Mouse (Mus musculus) 3134 (cell line): ENCODE data around the gene Uggt2.
A peak's percentile ranks its signal among the peaks of the same experiment; 100 is the strongest.

Experiments
- DNase-seq: peaks from one replicate; pipeline ENCODE4 v3.0.0-alpha.2; 2011; ENCODE audit warnings: low spot score; ENCODE audit not compliant: insufficient read length; ENCODE audit errors: extremely low read depth

Uggt2 gene

GRCm38 (mm10) chr14:119037076-119037683, 62.0 kb downstream of the Uggt2 start:
- DNase-seq, result no peak

GRCm38 (mm10) chr14:119027675-119028253, 71.5 kb downstream of the Uggt2 start:
- peak; percentile 46 for DNase-seq

DNA sequence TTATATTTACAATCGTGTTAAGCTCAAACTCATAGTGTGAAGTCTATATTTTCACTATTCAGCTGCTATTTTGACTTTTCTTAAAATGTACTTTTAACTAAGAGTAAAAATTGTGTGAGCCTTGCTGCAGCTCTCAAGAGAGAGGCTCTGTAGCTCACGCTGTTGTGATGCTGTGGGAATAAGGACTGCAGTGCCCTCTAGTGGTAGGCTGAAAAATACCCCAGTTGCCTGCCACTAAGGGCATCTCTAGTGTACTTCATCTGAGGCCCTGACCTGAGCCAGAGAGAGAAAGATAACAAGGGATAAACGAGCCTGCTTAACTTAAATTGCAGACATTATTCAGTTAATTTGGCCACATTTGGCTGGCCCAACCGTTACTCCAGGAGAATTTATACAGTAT, 72.1 kb downstream of the Uggt2 start:
- no peak for DNase-seq

DNA sequence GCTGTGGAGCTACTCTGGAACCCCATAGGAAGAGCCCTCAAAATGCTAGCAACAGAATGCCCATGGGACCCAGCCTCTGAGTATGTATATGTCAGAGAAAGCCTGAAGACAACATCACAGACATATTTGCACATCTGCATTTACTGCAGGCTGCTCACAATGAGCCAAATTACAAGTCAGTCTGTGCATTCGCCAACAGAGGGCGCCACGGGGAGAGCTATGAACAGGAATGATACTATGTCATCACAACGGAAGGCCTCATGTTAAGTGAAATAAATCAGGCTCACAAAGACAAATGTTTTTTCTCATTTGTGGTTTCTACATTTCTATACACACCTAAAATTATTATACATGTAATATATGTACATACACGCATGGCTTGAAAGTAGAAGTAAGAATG, 73.3 kb downstream of the Uggt2 start:
- DNase-seq, result no peak

DNA sequence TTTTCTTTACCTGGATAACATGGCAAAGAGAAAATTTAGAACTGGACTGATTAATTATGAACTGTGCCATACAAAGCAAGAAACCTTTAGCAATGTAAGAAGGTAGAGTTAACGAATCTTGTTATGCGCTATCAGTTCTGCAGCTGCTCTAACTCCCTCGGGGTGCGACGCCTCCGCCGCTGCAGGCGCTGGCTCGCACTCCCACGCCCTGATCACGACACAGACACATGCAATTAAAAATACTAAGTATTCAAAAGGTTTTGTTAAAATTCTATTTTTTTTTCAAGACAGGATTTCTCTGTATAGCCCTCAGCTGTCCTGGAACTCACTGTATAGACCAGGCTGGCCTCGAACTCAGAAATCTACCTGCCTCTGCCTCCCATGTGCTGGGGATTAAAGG, 85.7 kb downstream of the Uggt2 start:
- DNase-seq, result no peak

GRCm38 (mm10) chr14:119012607-119013431, 86.4 kb downstream of the Uggt2 start:
- DNase-seq, result no peak

DNA sequence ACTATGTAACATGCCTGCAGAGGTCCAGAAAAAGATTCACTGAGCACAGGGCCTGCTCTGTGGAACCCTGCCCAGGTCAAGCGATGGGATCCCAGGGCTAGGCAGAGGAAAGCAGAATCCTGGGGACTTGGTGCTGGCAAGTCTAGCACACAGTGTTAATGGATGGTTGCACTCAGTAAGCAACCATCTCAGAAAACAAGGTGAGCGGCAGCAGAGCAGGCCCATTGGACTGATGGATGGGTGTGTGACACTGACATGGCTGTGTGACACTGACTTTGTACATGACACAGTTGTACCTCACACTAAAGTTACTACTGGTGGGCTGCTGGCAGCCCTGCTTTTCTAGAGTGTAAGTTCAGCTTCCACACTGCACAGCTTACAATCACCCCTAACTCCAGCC, 89.7 kb downstream of the Uggt2 start:
- no peak for DNase-seq

GRCm38 (mm10) chr14:119008031-119008590, 91.1 kb downstream of the Uggt2 start:
- DNase-seq, result no peak

GRCm38 (mm10) chr14:119007103-119007951, 91.9 kb downstream of the Uggt2 start:
- DNase-seq, result no peak

DNA sequence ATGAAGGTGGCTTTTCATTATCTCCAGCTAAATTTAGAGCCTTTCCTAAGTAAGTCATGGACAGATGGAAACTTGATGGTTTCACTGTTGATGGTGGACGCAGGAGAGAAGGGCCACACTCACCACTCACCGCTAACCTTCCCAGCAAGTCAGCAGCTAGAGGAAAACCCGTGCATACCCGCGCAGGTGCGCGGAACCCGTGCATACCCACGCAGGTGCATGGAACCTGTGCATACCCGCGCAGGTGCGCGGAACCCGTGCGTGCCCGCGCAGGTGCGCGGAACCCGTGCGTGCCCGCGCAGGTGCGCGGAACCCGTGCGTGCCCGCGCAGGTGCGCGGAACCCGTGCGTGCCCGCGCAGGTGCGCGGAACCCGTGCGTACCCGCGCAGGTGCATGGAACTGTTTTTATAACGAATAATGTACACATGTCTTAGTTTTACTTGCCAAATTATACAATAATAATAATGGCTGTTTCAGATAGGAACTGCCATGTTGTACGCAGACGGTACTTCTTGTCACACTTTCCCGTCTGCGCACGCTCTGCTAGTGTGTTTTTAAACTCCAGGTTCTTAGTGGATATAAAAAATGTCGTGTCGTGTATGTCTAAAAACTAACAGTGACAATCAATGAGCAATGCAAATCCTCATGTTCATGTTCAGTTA, 92.7 kb downstream of the Uggt2 start:
- no peak for DNase-seq

DNA sequence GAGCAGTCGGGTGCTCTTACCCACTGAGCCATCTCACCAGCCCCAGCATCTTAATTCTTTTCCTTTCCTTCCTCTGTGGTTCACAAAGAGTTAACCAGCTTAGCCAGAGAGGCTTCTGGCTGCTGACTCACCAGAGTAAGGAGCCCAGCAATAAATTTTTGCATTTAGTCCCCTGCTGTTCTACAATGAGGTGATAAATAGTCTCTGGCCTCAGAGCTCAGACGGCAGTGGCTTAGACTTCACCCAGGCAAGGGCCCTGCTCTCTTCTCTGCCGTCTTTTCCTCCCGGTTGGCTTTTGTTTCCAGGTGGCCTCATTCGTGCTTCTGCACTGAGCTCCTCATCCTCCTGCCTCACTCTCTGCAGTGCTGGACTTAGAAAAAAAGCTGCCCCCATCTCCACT, 93.4 kb downstream of the Uggt2 start:
- no peak for DNase-seq

DNA sequence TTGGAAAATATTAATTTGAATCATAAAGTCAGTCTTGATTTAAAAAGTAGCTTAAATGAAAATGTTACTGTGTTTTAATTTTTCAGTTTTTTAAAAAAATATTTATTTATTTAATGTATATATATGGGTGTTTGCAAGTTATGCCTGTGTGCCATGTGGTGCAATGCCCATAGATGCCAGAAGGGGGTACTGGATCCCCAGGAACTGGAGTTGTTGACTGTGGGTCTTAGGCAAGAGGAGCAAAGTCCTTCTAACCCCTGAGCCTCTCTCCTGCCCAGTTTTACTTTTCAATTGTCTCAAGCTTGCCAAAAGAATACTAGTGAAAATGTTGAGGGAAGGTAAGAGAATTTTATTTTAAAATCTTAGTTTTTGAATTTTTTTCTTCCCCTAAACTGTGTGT, 95.9 kb downstream of the Uggt2 start:
- DNase-seq, result no peak

GRCm38 (mm10) chr14:118995226-118995925, 103.9 kb downstream of the Uggt2 start:
- no peak for DNase-seq

DNA sequence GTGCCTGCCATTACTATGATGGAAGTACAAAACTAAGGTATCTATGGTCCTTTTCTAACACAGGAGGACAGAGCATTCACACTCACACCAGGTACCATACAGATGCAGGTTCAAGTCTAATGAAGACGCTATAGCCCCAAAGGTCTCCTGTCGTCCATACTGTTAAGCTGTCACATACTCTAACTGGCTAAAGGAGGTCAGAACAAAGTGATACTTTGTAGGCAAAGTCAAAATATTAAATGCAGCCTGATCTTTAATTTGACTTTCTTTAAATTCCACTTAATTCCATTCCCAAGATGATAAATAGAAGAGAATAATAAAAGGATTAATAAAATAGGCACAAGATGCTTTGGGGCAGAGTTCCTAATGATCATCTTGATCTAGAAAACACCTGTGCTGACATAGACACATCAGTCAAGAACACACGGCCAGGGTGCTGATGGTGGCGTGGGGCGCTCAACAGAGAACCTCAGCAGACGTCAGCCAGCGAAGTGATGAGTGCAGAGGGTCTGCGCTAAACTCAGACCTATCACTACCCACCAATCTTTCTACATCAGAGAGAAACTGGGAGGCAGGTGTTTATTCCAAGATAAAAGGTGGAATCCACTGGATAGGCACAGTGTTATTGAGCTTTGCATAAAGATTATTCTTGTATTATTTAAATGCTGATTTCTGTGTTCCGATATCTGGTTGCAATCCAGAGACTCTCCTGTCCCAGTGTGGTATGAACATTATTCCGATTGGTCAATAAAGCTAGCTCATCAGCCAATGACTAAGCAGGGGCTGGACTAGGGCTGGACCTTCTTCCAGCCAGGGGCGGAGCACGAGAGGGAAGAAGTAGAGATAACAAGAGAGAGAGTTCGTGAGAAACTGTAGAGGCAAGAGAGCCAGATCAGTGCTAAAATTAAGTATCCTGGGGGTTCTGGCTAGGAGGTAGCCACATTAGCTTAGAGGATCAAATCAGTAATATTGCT, 111.4 kb downstream of the Uggt2 start:
- no peak for DNase-seq

GRCm38 (mm10) chr14:118986653-118987522, 112.3 kb downstream of the Uggt2 start:
- DNase-seq, result no peak

DNA sequence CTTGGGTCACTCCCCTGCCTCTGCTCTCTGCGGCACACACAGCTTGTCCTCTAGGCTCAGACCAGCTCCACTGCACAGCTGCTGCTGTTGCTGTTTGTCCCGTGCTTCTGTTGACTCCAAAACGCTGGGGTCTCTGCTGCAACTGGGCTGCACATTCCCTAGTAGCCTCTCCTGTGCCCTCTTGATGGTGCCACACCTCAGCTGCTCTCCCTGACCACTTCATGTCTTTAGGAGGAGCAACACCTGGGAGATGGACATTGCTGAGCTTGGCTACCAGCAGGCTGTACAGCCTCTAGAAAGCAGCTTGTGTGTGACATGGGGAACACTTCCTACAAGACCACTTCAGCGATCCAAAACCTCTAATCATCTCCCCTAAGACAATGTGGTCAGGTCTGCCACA, 115.1 kb downstream of the Uggt2 start:
- DNase-seq, result no peak

- DNase-seq, result no peak
Observed at GRCm38 (mm10) chr14:118983396-118983795, 115.8 kb downstream of the Uggt2 start.
